Mouse (Mus musculus): ENCODE measurements at regions not wholly inside any gene's neighbourhood (a gene's known extent, or its start where the extent isn't known, plus 50 kb on each side); places are given as distances from the start of the nearest gene placed in this dataset.
A peak's percentile ranks its signal among the peaks of the same experiment; 100 is the strongest.

- Histone ChIP-seq H3K4me3 (ENCODE audit: low read depth, low read length) (no peak overlapping the region), H3K4me2 (ENCODE audit: low read depth, low read length, poor library complexity, severe bottlenecking) (no peak overlapping the region), H3K4me1 (ENCODE audit: insufficient read depth, low read length) (no peaks in the 10 kb centered on the region), H3K27ac (ENCODE audit: low read depth, low read length) (no peak overlapping the region), H3K36me3 (ENCODE audit: insufficient read depth, low read length) (no peaks in the 10 kb centered on the region), H3K9me3 (ENCODE audit: low read length) (no peaks in the 10 kb centered on the region), H3K27me3 (ENCODE audit: insufficient read depth, low read length) (no peaks in the 10 kb centered on the region), H3K9ac (replicated peaks; ENCODE audit: low read length, poor library complexity, severe bottlenecking) (no peak overlapping the region)
- peak; percentile 46 for TF ChIP-seq CTCF (IDR thresholded peaks at IDR 0.05)
- peak; percentile 42 for DNase-seq (ENCODE audit: low spot score)
- 66% methylated on average over 6 of the region's 6 CpGs for WGBS
- ATAC-seq (ENCODE audit: low FRiP score), result no peak
These were observed 747.1 kb downstream of the Gm826 start for GRCm38 (mm10) chr2:159586697-159587473.

DNA sequence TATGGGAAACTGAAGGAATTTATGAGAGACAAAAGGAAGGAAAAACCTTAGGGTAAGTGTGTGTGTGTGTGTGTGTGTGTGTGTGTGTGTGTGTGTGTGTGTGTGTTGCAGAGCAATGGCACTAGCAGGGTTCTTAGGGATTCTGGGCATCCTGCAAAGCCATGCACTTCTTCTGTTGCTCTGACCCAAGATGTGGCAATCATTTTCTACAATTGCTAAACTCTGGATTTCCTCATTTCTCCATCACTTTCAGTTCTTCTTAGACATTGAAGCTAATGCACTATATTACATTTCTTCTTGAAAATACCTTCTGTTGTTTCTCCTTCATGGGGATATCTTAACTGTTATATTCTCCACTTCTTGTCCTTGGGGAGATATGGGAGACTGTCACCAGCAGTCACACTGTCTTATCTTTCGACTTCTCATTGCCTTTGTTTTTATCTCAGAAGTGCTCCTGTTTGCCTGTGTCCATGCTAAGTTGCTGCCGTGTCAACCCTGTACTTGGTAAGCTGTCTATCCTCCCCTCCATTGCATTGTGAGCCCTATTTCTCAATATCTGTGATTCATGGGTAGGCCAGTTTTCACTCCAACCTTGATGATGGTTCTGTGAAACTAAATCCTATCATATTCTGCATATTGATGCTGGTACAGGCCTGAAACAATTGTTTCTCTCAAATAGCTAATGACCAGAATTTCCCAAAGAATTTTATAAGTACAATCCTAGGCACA, 742.4 kb downstream of the Gm826 start:
- Histone ChIP-seq H3K27me3 (ENCODE audit: insufficient read depth, low read length) (no peaks in the 10 kb centered on the region), H3K27ac (ENCODE audit: low read depth, low read length) (no peak overlapping the region), H3K4me3 (ENCODE audit: low read depth, low read length) (no peak overlapping the region), H3K9ac (replicated peaks; ENCODE audit: low read length, poor library complexity, severe bottlenecking) (no peak overlapping the region), H3K9me3 (ENCODE audit: low read length) (no peaks in the 10 kb centered on the region), H3K4me1 (ENCODE audit: insufficient read depth, low read length) (no peaks in the 10 kb centered on the region), H3K4me2 (ENCODE audit: low read depth, low read length, poor library complexity, severe bottlenecking) (no peak overlapping the region), H3K36me3 (ENCODE audit: insufficient read depth, low read length) (no peaks in the 10 kb centered on the region)
- 81% methylated on average over 2 of the region's 2 CpGs for WGBS
- ATAC-seq (ENCODE audit: low FRiP score) (no peak), DNase-seq (ENCODE audit: low spot score) (no peak)
- TF ChIP-seq CTCF (IDR thresholded peaks at IDR 0.05), result no peak

- DNase-seq (ENCODE audit: low spot score) (no peak), ATAC-seq (ENCODE audit: low FRiP score) (no peak)
- no peak for TF ChIP-seq CTCF (IDR thresholded peaks at IDR 0.05)
- no peak overlapping the region for H3K9ac ChIP-seq (replicated peaks; ENCODE audit: low read length, poor library complexity, severe bottlenecking)
- H3K4me1 ChIP-seq (ENCODE audit: insufficient read depth, low read length), result no peaks in the 10 kb centered on the region
- H3K27me3 ChIP-seq (ENCODE audit: insufficient read depth, low read length), result no peaks in the 10 kb centered on the region
- no peak overlapping the region for H3K27ac ChIP-seq (ENCODE audit: low read depth, low read length)
- 79% methylated on average over 5 of the region's 5 CpGs for whole genome bisulfite sequencing
- H3K9me3 ChIP-seq (ENCODE audit: low read length), result no peaks in the 10 kb centered on the region
- no peak overlapping the region for H3K4me3 ChIP-seq (ENCODE audit: low read depth, low read length)
- H3K4me2 ChIP-seq (ENCODE audit: low read depth, low read length, poor library complexity, severe bottlenecking), result no peak overlapping the region
- H3K36me3 ChIP-seq (ENCODE audit: insufficient read depth, low read length), result no peaks in the 10 kb centered on the region
These were observed 741.1 kb downstream of the Gm826 start for GRCm38 (mm10) chr2:159592841-159593240.

DNA sequence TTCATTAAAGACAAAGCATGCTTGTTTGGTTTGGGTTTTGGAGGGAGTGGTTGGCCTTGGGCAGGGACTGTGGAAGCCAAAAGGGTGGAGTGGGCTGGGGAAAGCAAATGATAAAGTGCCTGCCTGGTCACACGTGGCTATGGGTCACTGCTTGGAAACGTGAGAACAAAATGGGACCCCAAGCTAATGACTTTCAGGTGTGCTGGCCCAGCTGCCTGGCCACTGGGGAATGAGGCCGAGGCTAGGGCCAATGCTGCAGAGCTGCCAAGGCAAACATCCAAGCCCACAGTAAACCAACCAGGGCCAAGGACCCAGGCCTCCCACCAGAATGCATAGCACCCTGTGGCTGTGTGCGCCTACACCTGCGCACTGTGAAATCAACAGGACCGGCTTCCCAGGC, 737.7 kb downstream of the Gm826 start:
- Histone ChIP-seq H3K9ac (replicated peaks; ENCODE audit: low read length, poor library complexity, severe bottlenecking) (no peak overlapping the region), H3K4me2 (ENCODE audit: low read depth, low read length, poor library complexity, severe bottlenecking) (no peak overlapping the region), H3K36me3 (ENCODE audit: insufficient read depth, low read length) (no peaks in the 10 kb centered on the region), H3K9me3 (ENCODE audit: low read length) (no peaks in the 10 kb centered on the region), H3K27me3 (ENCODE audit: insufficient read depth, low read length) (no peaks in the 10 kb centered on the region), H3K4me1 (ENCODE audit: insufficient read depth, low read length) (no peaks in the 10 kb centered on the region), H3K4me3 (ENCODE audit: low read depth, low read length) (no peak overlapping the region), H3K27ac (ENCODE audit: low read depth, low read length) (no peak overlapping the region)
- DNase-seq (ENCODE audit: low spot score) (no peak), ATAC-seq (ENCODE audit: low FRiP score) (no peak)
- no peak for TF ChIP-seq CTCF (IDR thresholded peaks at IDR 0.05)
- 83% methylated on average over 6 of the region's 6 CpGs for WGBS

DNA sequence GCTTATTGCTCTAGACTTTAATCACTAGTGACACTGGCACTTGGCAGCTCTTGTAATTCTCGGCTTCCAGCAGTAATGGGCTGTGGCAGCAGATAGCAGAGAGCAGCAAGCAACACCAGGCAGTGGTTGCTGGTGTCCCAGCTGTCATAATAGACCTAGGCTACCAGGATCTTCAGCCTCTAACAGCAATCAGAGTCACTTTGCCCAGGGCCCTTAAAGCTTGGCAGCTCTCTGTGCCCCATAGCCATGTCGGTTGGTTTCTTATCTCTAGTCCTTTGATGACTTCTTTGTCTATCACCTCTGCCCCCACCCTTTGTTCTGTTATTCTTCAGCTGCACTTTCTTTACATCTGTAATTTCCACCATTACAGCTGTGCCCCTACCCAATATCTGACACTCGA, 735.9 kb downstream of the Gm826 start:
- H3K4me2 ChIP-seq (ENCODE audit: low read depth, low read length, poor library complexity, severe bottlenecking), result no peak overlapping the region
- no peak overlapping the region for H3K27ac ChIP-seq (ENCODE audit: low read depth, low read length)
- 63% methylated on average over 3 of the region's 3 CpGs for WGBS
- no peak overlapping the region for H3K4me3 ChIP-seq (ENCODE audit: low read depth, low read length)
- DNase-seq (ENCODE audit: low spot score), result peak; percentile 14
- TF ChIP-seq CTCF (IDR thresholded peaks at IDR 0.05), result no peak
- no peaks in the 10 kb centered on the region for H3K9me3 ChIP-seq (ENCODE audit: low read length)
- no peaks in the 10 kb centered on the region for H3K27me3 ChIP-seq (ENCODE audit: insufficient read depth, low read length)
- no peak overlapping the region for H3K9ac ChIP-seq (replicated peaks; ENCODE audit: low read length, poor library complexity, severe bottlenecking)
- no peaks in the 10 kb centered on the region for H3K4me1 ChIP-seq (ENCODE audit: insufficient read depth, low read length)
- no peaks in the 10 kb centered on the region for H3K36me3 ChIP-seq (ENCODE audit: insufficient read depth, low read length)
- no peak for ATAC-seq (ENCODE audit: low FRiP score)

GRCm38 (mm10) chr2:159607191-159607590, 726.8 kb downstream of the Gm826 start:
- ATAC-seq (ENCODE audit: low FRiP score) (no peak), DNase-seq (ENCODE audit: low spot score) (no peak)
- no peak overlapping the region for H3K27ac ChIP-seq (ENCODE audit: low read depth, low read length)
- no peak overlapping the region for H3K9ac ChIP-seq (replicated peaks; ENCODE audit: low read length, poor library complexity, severe bottlenecking)
- H3K4me2 ChIP-seq (ENCODE audit: low read depth, low read length, poor library complexity, severe bottlenecking), result no peak overlapping the region
- no peaks in the 10 kb centered on the region for H3K4me1 ChIP-seq (ENCODE audit: insufficient read depth, low read length)
- 51% methylated on average over 3 of the region's 3 CpGs for WGBS
- H3K4me3 ChIP-seq (ENCODE audit: low read depth, low read length), result no peak overlapping the region
- TF ChIP-seq CTCF (IDR thresholded peaks at IDR 0.05), result no peak
- H3K27me3 ChIP-seq (ENCODE audit: insufficient read depth, low read length), result no peaks in the 10 kb centered on the region
- H3K9me3 ChIP-seq (ENCODE audit: low read length), result no peaks in the 10 kb centered on the region
- no peaks in the 10 kb centered on the region for H3K36me3 ChIP-seq (ENCODE audit: insufficient read depth, low read length)

Measured in midbrain, postnatal 0 days (tissue).